Mouse (Mus musculus) heart, adult 2 months (tissue): Measurements from ENCODE around the gene Lcn6. TPM values are rescaled to one million over a fixed set of nuclear protein-coding genes. Genes with fewer than 3 reads are reported as not detected.
A peak's percentile ranks its signal among the peaks of the same experiment; 100 is the strongest.
"Not testable (repeated sequence)": the region's sequence is repeated elsewhere in the genome, so short reads cannot be mapped to it uniquely, and the experiment has no call there.

ENCODE experiments used
- DNase-seq, 2 experiments: peaks; one replicate each; pipeline ENCODE4 v3.0.0; 2021
- H3K27ac ChIP-seq: fragments of 200-600 bp; 2 replicates; pipeline ENCODE4 v1.8.1; 2022
- H3K27me3 ChIP-seq: fragments of 200-500 bp; 2 replicates; pipeline ENCODE4 v1.6.1; 2012; ENCODE audit warnings: mild to moderate bottlenecking, low read length, inconsistent platforms, mixed read lengths; ENCODE audit not compliant: control insufficient read depth, insufficient read depth
- H3K36me3 ChIP-seq: fragments of 200-500 bp; 2 replicates; pipeline ENCODE4 v1.6.1; 2012; ENCODE audit warnings: low read length, inconsistent platforms; ENCODE audit not compliant: control insufficient read depth, insufficient read depth
- H3K4me1 ChIP-seq: fragments of 200-500 bp; 2 replicates; pipeline ENCODE4 v1.6.1; 2011; ENCODE audit warnings: low read length; ENCODE audit not compliant: control insufficient read depth, insufficient read depth
- H3K4me3 ChIP-seq: fragments of 200-600 bp; 2 replicates; pipeline ENCODE4 v1.8.1; 2022
- H3K79me2 ChIP-seq: fragments of 200-500 bp; replicated peaks from 2 replicates; pipeline ENCODE4 v1.6.1; 2012; ENCODE audit warnings: mild to moderate bottlenecking, inconsistent platforms, low read length, moderate library complexity, mixed read lengths; ENCODE audit not compliant: control insufficient read depth, insufficient read depth
- H3K9ac ChIP-seq: fragments of 200-500 bp; 2 replicates; pipeline ENCODE4 v1.6.1; 2012; ENCODE audit warnings: low read depth, mild to moderate bottlenecking, control low read depth, inconsistent platforms, low read length, mixed read lengths
- CTCF ChIP-seq: fragments of 200-600 bp; IDR thresholded peaks from 2 replicates; pipeline ENCODE4 v1.8.1; 2022; ENCODE audit warnings: antibody characterized with exemption, mild to moderate bottlenecking, moderate library complexity
- EP300 ChIP-seq: fragments of 200-500 bp; IDR thresholded peaks from 2 replicates; pipeline ENCODE4 v1.6.1; 2011; ENCODE audit warnings: low read depth, low read length, control low read depth; ENCODE audit not compliant: insufficient read depth
- POLR2A ChIP-seq: fragments of 200-500 bp; IDR thresholded peaks from 2 replicates; pipeline ENCODE4 v1.6.1; 2011; ENCODE audit warnings: mild to moderate bottlenecking, low read depth, low read length, control low read depth; ENCODE audit not compliant: insufficient read depth
- WGBS: fragments of 180-500 bp; shearing (Covaris S2); methylation state at CpG from one replicate; pipeline ENCODE4 v1.1.7; 2018; 5-methylcytosine and 5-hydroxymethylcytosine counted together
- intact Hi-C: fragments of 180-260 bp; cut with DNase I; formaldehyde crosslinking; loops from one replicate; pipeline ENCODE4 v1.15.1; 2025
- polyA plus RNA-seq: library from polyadenylated mRNA; depleted of rRNA; stranded (reverse); fragments of >200 nt; gene quantifications from 2 replicates; pipeline ENCODE4 v1.2.3, GENCODE M21; 2012
- total RNA-seq, 2 experiments: library from RNA; stranded (reverse); gene quantifications; 2 replicates each; pipeline ENCODE4 v1.2.3; 2021

Gene Lcn6
- total and polyA plus RNA-seq, 3 experiments: not detected

DNA sequence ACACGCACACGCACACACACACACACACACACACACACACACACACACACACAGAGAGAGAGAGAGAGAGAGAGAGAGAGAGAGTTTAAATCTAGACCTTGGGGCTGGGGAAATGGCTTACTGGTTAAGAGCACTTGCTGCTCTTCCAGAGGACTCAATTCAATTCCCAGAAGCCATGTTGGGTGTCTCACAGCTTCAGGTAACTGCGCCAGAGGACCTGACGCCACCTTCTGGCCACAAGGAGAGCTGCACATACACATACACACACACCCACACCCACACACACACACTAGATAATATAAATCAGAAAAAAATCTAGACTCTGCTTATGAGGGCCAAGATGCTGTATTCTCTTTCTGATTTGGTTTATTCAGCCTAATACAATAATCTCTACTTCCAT, 10.4 kb downstream of the Lcn6 start:
- intact Hi-C loops: no loop called here
- TF ChIP-seq EP300 (no peak), CTCF (no peak), POLR2A (no peak)
- WGBS: 69% methylated on average over 4 of the region's 4 CpGs

DNA sequence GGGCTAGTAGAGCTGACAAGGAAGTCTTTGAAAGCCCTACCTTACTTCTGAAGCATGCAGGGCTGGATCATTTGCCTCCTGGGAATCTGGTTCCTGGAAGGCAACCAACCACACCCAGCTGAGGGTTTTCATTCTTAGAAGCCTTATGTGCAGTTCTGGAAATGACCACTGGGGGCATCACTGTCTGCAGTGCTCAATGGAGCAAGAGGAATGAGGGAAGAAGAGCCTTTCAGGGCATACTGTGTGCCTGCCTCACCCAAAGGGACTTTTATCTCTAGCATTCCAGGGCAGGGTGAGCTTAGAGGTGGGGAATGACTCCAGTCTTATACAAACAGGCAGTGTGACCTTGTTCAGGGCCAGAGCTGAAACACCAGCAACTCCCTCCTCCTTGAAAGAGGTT, 18.0 kb downstream of the Lcn6 start:
- no peak overlapping the region for H3K9ac ChIP-seq
- H3K4me1 ChIP-seq: no peaks in the 10 kb centered on the region; the same call in 1 of the 2 replicates
- intact Hi-C loops: no loop called here
- H3K4me3 ChIP-seq: no peak overlapping the region
- peak; percentile 48 to 66 for DNase-seq
- no peaks in the 10 kb centered on the region; the same call in 1 of the 2 replicates for H3K27me3 ChIP-seq
- no peaks in the 10 kb centered on the region for H3K79me2 ChIP-seq
- no peaks in the 10 kb centered on the region for H3K36me3 ChIP-seq
- TF ChIP-seq CTCF: peak; percentile 89
- TF ChIP-seq POLR2A: no peak
- H3K27ac ChIP-seq: no peak overlapping the region

More for the DNA sequence above, 10.4 kb downstream of the Lcn6 start:
- Histone ChIP-seq H3K79me2 (no peaks in the 10 kb centered on the region), H3K27me3 (no peaks in the 10 kb centered on the region), H3K27ac (no peak overlapping the region), H3K9ac (no peak overlapping the region), H3K4me3 (no peak overlapping the region), H3K4me1 (no peaks in the 10 kb centered on the region), H3K36me3 (no peaks in the 10 kb centered on the region)
- no peak for DNase-seq

DNA sequence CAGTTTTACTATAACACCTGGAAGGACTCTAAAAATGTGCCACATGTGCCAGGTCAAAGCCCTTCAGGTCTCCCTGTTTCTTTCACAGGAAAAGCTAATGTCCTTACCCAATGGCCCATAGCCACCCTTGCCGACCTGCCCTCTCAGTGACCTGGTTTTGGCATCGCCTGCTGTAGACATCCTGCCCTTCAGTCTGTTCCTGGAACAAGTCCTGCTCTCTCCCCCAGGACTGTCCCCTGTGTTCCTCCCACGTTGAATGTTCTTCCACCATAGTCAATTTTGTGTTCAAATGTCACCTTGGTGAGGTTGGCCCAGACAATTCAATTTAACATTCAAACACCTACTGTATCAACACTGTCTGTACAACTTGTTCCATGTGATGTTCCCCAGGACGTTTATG, 20.4 kb downstream of the Lcn6 start:
- Histone ChIP-seq H3K27me3 (no peaks in the 10 kb centered on the region; the same call in 1 of the 2 replicates), H3K4me3 (no peak overlapping the region), H3K9ac (no peak overlapping the region), H3K4me1 (peaks cover 2% of the 10 kb centered on the region; the same call in 1 of the 2 replicates), H3K79me2 (no peaks in the 10 kb centered on the region), H3K27ac (no peak overlapping the region), H3K36me3 (no peaks in the 10 kb centered on the region)
- intact Hi-C loops: no loop called here
- 37% methylated on average over 4 of the region's 4 CpGs for whole genome bisulfite sequencing
- DNase-seq: peak in 1 of 2 experiments; percentile 13
- TF ChIP-seq EP300 (no peak), POLR2A (no peak), CTCF (no peak)

DNA sequence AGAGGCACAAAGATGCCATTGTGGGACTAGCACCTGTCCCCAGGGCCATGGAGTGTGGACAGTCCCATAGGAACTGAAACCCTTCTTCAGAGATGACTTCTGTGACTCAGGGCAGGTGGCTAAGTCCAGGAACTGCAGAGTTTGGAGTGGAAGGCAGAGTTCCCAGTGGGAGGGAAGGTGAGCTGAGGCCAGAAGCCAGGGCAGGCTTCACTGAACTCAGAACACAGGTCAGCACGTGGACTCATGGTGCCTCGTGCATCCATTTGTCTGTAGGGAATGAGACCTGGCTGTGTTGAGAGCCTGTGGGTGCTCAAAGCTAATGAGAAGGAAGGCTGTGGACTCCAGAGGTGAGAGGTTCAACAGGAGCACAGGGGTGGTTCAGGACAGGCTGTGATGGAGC, 22.1 kb downstream of the Lcn6 start:
- 88% methylated on average over 2 of the region's 2 CpGs for WGBS
- intact Hi-C loops: no loop called here

DNA sequence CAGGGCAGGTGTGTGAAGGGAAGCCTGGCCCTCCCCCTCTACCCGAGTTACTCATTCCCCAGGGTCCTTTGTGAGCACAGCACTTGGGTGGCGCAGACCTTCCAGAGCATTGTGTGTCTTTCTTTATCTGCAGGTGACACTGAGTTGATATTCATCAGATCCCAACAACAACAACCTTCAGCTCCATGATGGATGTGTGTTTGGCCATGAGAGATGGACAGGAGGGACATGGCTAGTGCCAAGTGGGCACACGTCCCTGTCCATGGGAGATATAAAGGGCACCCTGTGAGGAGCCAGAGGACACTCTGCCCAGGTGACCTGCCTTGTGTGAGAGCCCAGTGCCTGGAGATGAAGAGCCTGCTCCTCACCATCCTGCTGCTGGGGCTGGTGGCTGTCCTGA, 23.2 kb downstream of the Lcn6 start, which contains the start of gene Obp2a:
TSS of gene Obp2a (plus strand) at position 301 of the 400 bp plus-strand sequence.
- intact Hi-C loops: not testable (repeated sequence)

More for the DNA sequence above, 22.1 kb downstream of the Lcn6 start:
- DNase-seq: no peak
- H3K27ac ChIP-seq: no peak overlapping the region
- no peaks in the 10 kb centered on the region for H3K36me3 ChIP-seq
- H3K79me2 ChIP-seq: no peaks in the 10 kb centered on the region
- H3K4me3 ChIP-seq: no peak overlapping the region
- TF ChIP-seq POLR2A (no peak), EP300 (no peak), CTCF (no peak)
- no peaks in the 10 kb centered on the region for H3K27me3 ChIP-seq
- peaks cover 2% of the 10 kb centered on the region; the same call in 1 of the 2 replicates for H3K4me1 ChIP-seq
- no peak overlapping the region for H3K9ac ChIP-seq

DNA sequence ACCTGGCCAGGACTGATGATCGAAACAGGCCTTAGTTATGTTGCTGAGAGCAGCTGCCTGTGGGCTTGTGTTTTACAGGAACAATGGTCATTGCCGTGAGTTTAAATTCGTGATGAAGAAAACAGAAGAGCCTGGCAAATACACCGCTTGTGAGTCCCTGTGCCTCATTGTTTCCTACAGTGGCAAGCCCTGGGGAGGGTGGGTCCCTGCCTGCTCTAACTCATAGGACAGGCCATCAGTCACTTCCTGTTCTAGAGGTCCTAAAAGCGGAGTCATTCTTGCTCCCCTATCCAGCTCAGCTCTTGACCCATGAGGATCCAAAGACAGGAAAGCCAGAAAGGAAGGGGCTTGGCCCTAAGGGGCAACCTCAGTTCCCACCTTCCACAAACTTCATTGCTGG, 24.4 kb downstream of the Lcn6 start:
- H3K27me3 ChIP-seq: no peaks in the 10 kb centered on the region
- peaks cover 2% of the 10 kb centered on the region; the same call in 1 of the 2 replicates for H3K4me1 ChIP-seq
- no peaks in the 10 kb centered on the region for H3K36me3 ChIP-seq
- no peak for TF ChIP-seq EP300
- no peak for TF ChIP-seq CTCF
- no peak for TF ChIP-seq POLR2A
- H3K79me2 ChIP-seq: no peaks in the 10 kb centered on the region
- H3K4me3 ChIP-seq: no peak overlapping the region
- H3K9ac ChIP-seq: no peak overlapping the region
- intact Hi-C loops: no loop called here
- WGBS: 41% methylated on average over 5 of the region's 5 CpGs
- no peak overlapping the region; the same call in 1 of the 2 replicates for H3K27ac ChIP-seq
- DNase-seq: no peak

More for the DNA sequence above, 23.2 kb downstream of the Lcn6 start, which contains the start of gene Obp2a:
- not testable (repeated sequence) for DNase-seq, H3K9ac ChIP-seq, H3K27me3 ChIP-seq, H3K4me1 ChIP-seq, H3K27ac ChIP-seq, H3K79me2 ChIP-seq, H3K36me3 ChIP-seq, H3K4me3 ChIP-seq
- 85% methylated on average over 3 of the region's 3 CpGs for WGBS
